Mouse (Mus musculus): Measurements from ENCODE around the gene Hist1h2bl.

Gene Hist1h2bl

GRCm38 (mm10) chr13:21715864-21716539 is at the start of gene Hist1h2bl, which contains the start of gene Hist1h2ai:
Gene Hist1h2bl (minus strand): TSS chr13:21716143.
Gene Hist1h2ai (plus strand): TSS chr13:21716422.
- peak; percentile 96 for ATAC-seq (ENCODE audit: low TSS enrichment)

DNA sequence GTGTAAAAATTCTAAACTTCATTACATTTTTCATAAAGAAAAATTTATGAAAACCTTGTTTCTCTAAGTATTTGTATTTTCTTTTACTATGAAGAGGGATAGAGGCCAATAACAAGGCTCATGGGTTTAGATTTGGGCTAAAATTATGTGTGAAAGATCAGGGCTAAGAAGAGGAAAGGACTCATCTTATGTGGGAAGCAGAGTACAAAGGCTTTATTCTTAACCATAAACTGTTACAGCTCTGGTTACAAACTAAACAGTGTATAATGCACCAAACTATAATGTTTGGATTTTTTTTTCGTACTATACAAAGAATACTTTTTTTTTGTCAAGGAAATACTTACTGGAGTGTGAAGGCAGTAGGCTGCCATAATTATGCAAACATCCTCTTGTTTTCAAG is 39.8 kb upstream of the Hist1h2bl start:
- ATAC-seq (ENCODE audit: low TSS enrichment), result no peak

DNA sequence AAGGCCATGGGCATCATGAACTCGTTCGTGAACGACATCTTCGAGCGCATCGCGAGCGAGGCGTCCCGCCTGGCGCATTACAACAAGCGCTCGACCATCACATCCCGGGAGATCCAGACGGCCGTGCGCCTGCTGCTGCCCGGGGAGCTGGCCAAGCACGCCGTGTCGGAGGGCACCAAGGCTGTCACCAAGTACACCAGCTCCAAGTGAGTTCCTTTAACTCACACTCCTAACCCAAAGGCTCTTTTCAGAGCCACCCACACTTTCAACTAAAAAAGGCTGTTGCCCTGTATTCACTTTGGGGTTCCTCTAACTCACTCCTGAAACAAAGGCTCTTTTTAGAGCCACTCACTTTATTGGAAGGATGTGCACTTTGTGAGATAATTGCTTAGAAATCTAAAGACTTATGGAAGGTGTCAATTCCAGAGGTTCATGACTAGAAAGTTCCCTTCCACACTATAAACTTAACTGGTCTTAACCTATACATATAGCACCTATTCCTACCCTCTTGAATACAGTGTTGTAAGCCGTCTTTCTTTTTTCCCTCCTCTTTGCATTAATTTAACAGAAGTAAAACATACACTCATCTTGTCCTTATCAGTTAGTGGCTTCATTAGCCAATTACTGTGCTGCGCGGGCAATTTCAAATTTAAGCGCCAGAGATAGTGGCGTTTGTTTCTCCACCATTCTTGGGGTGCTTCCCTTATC is 38.5 kb upstream of the Hist1h2bl start:
- 0 out of 2 replicates have a peak, but pooled peaks have one; percentile 8 for ATAC-seq (ENCODE audit: low TSS enrichment)

DNA sequence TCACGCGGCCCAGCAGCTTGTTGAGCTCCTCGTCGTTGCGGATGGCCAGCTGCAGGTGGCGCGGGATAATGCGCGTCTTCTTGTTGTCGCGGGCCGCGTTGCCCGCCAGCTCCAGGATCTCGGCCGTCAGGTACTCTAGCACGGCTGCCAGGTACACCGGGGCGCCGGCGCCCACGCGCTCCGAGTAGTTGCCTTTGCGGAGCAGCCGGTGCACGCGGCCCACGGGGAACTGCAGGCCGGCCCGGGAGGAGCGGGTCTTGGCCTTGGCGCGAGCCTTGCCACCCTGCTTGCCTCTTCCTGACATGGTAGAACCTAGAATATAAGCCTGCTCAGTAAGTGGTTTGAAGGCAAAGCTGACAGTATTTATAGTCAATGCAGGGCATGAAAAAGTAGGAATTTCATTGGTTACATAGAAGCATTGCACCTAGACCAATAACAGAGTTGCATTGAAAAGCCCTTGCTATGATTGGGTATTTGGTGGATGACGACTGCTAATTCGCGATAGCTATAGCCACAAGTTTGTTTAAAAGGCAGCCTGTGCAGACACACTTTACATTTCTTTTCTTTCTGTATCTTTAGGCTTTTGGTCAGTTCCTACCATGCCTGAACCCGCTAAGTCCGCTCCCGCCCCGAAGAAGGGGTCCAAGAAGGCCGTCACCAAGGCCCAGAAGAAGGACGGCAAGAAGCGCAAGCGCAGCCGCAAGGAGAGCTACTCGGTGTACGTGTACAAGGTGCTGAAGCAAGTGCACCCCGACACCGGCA is 37.8 kb upstream of the Hist1h2bl start, which contains the start of the genes Hist1h2ak and Hist1h2bn:
Hist1h2ak (minus strand) TSS at position 304 of the 762 bp plus-strand sequence.
Hist1h2bn (plus strand) TSS at position 600 of the 762 bp plus-strand sequence.
- ATAC-seq (ENCODE audit: low TSS enrichment), result peak; percentile 98

DNA sequence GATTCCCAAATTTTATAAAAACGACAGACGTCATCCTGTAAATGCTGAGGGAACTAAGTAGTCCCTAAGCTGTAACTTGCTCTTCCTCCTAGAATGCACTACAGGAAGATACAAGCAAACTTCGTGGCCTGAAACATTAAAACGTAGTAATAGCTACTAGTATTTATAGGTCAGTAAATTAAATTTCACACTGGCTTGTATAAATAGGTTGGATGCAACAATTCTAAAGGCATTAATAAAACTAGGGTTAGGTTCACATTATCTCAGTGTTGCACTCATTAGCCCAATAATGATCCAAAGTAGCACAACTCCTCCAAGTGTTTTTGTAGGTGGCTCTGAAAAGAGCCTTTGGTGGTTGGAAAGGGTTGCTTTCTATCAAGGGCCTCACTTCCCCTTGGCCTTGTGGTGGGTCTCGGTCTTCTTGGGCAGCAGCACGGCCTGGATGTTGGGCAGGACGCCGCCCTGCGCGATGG is 37.1 kb upstream of the Hist1h2bl start:
- ATAC-seq (ENCODE audit: low TSS enrichment), result no peak

- no peak for ATAC-seq (ENCODE audit: low TSS enrichment)
Observed at GRCm38 (mm10) chr13:21752356-21752755, 36.4 kb upstream of the Hist1h2bl start.

- no peak for ATAC-seq (ENCODE audit: low TSS enrichment)
Observed at GRCm38 (mm10) chr13:21751827-21752226, 35.9 kb upstream of the Hist1h2bl start.

DNA sequence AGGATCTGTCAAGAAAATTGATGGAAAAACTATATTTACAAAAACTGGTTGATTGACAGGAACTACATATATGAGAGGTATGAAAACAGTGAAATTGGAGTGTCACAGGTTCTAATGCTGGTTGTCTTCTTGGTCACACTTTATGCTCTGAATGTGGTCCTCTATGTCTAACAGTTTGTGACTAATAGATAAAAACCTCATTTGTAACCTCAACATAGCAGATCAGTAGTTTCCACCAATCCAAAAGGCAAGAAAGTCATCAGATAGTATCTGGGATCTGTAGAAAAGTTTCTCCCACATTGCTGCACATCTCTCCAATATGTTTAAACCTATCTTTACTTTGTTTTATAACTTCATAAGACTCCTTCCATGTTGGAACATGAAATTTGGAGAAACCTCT is 35.5 kb upstream of the Hist1h2bl start:
- no peak for ATAC-seq (ENCODE audit: low TSS enrichment)

DNA sequence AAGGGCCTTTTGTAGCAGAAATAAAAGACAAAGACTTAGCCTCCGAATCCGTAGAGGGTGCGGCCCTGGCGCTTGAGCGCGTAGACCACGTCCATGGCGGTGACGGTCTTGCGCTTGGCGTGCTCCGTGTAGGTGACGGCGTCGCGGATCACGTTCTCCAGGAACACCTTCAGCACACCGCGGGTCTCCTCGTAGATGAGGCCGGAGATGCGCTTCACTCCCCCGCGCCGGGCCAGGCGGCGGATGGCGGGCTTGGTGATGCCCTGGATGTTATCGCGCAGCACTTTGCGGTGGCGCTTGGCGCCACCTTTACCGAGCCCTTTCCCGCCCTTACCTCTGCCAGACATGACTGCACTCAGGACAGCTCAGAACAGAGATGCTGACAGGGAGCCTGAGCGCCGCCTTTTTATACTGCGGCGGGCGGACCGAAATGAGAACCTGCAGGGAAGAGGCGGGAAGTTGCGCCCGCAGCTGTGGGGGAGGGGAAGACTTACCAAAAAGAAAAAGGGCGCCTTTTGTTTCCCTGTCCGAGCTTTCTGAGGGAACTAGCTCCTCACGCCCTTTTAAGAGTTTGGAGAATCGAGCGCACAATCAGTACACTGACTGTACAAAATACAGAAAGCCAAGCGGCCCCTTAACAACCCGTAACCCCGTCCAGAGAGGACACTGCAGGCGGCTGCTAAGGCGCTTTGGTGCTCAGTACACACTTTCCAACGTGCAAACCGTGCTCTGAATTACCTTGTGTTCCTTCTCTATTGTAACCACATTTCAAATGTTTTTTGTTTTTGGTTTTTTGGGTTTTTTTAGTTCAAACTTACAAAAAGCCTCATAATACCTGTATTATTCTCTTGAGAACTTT is 34.4 kb upstream of the Hist1h2bl start, which contains the start of gene Hist1h4k:
Hist1h4k (minus strand) TSS at position 347 of the 859 bp plus-strand sequence.
- ATAC-seq (ENCODE audit: low TSS enrichment), result peak; percentile 89

DNA sequence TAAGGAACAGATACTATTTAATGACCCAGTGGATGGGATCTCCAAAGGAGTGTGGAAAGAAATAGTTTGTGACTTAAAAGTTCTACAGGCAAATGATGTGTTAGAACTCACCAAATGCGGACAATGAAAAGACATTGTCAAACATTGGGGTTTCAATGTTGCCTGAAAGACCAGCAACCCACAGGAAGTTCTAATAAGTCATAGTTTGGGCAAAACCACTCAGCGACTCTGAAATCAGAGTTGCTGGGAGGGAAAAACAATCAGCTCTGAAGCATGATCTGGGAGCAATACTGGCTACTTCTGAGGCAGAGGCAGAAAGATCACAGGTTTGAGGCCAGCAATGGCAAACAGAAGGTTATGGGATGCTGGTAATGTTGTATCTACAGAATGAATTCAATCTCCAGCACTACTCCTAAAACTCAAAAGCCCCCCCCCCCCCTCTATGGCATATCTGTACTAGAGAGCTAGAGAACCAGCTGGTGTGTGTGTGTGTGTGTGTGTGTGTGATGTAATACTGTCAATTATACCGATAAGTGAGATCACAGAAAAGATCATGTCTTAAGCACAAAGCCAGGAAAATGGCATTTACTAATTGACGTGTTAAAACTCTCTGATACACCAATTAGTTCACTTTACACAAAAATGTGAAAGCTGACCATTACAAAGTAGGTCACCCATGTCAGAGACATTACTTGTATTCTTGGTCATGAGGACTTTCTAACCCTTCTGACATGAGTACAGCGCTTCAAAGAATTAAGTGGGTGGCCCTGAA is 33.6 kb upstream of the Hist1h2bl start:
- no peak for ATAC-seq (ENCODE audit: low TSS enrichment)

DNA sequence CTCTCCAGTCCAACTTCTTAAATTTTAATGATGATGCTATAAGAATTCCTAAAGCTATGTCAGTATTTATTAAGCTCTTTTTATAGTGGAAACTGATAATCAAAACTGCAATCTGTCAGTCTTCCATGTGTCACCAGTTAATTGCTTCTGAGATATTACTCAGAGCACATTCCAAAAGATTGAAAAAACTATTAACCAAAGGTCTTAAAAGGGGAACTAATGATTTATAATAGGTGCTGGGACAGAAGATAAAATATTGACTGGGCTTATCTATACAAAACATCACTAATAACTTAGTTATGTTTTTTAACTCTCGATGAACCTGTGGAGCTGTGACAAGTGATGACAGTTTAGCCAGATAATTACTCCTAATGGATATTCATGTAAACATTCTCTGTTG is 29.1 kb upstream of the Hist1h2bl start:
- no peak for ATAC-seq (ENCODE audit: low TSS enrichment)

- ATAC-seq (ENCODE audit: low TSS enrichment), result peak; percentile 92
Observed at GRCm38 (mm10) chr13:21734906-21735767, 19.2 kb upstream of the Hist1h2bl start, which contains the start of gene Hist1h4j. Gene Hist1h4j (plus strand): TSS chr13:21735064.

GRCm38 (mm10) chr13:21734010-21734905 is 18.3 kb upstream of the Hist1h2bl start:
- peak; percentile 70 for ATAC-seq (ENCODE audit: low TSS enrichment)

DNA sequence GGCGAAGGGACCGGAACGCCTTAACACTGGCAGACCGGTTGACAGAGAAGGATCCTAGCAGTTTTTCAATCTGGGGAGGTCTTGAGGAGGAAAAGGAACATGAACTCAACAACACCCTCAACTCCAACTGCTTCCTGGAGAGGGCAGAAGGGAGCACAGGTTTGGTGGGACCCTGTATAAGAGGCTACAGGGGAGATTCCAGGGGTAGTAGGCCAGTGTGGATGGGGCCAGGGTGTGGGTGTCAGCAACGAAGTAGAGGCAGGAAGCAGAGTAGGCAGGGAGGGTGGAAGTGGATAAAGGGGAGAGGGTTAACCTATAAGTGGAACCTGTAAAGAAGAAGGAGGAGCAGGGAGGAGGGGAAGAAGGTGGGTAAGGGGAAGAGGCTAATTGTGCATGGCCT is 17.5 kb upstream of the Hist1h2bl start:
- ATAC-seq (ENCODE audit: low TSS enrichment), result no peak

DNA sequence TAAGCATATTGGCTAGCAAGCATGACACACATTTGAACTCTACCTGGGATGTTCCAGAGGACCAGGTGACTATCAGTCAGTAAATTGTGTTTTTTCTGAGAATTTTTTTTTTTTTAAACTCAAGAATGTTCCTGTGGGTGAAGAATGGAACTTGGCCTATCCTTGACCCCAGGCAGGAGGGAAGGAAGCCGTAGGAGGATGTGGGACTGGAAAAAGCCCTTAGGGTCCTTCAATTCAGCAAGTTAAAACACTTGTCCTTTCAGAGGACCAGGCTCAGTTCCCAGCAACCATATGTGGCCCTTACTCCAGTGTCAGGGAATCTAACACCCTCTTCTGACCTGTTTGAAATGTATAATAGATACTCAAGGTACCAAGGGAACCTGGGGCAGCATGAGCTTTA is 13.6 kb upstream of the Hist1h2bl start:
- no peak for ATAC-seq (ENCODE audit: low TSS enrichment)

- ATAC-seq (ENCODE audit: low TSS enrichment), result no peak
Observed at GRCm38 (mm10) chr13:21727948-21728572, 12.1 kb upstream of the Hist1h2bl start.

DNA sequence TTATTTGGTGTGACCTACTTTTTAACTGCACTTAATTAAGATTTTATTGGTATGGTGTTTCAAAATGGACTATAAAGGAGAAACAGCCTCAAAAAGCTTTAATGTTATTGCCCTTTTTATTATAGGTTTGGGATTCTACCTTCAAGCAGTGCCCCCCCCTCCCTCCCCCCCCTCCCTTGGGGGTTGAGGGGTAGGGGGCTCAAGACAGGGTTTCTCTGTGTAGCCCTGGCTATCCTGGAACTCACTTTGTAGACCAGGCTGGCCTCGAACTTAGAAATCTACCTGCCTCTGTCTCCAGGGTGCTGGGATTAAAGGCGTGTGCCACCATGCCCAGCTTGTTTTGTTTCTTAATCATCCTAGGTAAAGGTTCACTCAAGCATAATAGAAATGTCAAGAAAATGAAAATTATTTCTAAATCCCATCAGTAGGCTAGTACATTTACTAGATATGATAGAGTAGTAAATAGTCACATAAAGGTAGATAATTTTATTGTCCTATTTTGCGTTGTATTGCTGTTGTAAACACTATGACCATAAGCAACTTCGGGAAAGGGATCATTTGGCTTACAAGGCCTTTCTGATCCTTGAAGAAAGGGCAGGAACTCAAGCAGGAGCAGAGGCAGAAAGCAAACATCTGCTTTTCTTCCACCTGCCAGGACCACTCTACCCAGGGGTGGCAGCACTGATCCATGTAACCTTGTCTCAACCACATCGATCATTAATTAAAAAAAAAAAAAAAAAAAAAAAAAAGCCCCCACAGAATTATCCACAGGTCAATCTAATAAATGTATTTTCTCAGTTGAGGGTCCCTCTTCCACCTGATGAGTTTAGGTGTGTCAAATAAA is 7.3 kb upstream of the Hist1h2bl start:
- no peak for ATAC-seq (ENCODE audit: low TSS enrichment)
